16 mouse cellular contexts compared by ENCODE assay signal in genomic region chr1:91434905-91435304, GRCm38 (mm10).
"Had no signal": no experiment of that assay in that cellular context is flagged by ENCODE, and none has a peak within 500 bp of the region (broad histone marks: within the 10 kb centered on the region; RNA-seq: fewer than 3 reads in every experiment).

No protein-coding gene starts in this region.

- H3K9ac ChIP-seq: limb, embryonic 12.5 days; liver, embryonic 13.5 days; neural tube, embryonic 13.5 days had no signal

- H3K4me3 ChIP-seq: limb, embryonic 12.5 days; liver, embryonic 13.5 days; neural tube, embryonic 13.5 days had no signal

- H3K27ac ChIP-seq: limb, embryonic 12.5 days; liver, embryonic 13.5 days; neural tube, embryonic 13.5 days had no signal

- H3K4me2 ChIP-seq: limb, embryonic 12.5 days; liver, embryonic 13.5 days; midbrain, embryonic 11.5 days; neural tube, embryonic 13.5 days had no signal

- DNase-seq: kidney, adult 9 months; kidney, postnatal 10 days; liver; liver, embryonic 13.5 days; liver, postnatal 0 days; lung, postnatal 36 days; retina, postnatal 1 day; right cerebral cortex, postnatal 4 days; spleen, adult 18-20 months; thymus, adult 2 months; thymus, postnatal 25 days had no signal

- H3K27me3 ChIP-seq: limb, embryonic 12.5 days; liver, embryonic 13.5 days; neural tube, embryonic 13.5 days had no signal

- ATAC-seq: intestine, postnatal 0 days; liver, postnatal 0 days; midbrain, embryonic 16.5 days had no signal

- H3K9me3 ChIP-seq: limb, embryonic 12.5 days; liver, embryonic 13.5 days; neural tube, embryonic 13.5 days had no signal
